Mouse (Mus musculus): ENCODE data around the gene Prf1.

The Prf1 gene

DNA sequence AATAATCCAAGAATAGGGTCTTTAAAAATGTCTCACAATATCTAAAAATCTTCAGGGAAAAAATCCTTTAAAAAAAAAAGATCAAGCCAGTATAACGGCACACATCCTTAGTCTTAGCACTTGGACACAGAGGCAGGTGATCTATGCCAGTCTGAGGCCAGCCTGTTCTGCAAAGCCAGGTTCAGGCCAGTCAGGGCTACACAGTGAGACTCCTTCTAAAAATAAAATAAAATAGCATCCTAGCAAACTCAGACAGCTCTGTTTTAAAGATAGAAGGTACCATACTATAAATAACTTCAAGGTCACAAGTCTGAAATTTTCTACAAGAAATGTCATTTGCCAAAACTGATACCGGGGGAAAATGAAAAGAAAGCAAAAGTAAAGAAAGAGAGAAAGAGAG is 7.6 kb upstream of the Prf1 start:
- DNase-seq (ENCODE audit: low read depth), result no peak

DNA sequence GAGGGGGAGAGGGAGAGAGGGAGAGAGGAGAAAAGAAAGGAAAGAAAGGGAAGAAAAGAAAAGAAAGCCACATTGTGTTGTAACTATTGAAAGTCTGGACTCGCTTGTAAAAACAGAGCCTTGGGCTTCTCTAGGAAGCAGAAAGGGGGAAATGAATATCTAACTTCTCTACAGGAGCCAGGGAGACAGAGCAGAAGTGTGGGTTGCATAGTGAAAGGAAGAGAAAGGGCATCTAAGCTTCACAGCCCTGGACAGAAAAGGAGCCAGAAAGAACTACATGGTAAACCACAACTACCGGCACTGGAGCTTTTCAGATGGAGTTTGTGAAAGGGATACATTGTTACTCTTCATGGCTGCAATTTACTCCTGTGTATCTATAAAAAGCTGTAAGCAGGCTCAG is 7.2 kb upstream of the Prf1 start:
- DNase-seq (ENCODE audit: low read depth), result peak; percentile 16

DNA sequence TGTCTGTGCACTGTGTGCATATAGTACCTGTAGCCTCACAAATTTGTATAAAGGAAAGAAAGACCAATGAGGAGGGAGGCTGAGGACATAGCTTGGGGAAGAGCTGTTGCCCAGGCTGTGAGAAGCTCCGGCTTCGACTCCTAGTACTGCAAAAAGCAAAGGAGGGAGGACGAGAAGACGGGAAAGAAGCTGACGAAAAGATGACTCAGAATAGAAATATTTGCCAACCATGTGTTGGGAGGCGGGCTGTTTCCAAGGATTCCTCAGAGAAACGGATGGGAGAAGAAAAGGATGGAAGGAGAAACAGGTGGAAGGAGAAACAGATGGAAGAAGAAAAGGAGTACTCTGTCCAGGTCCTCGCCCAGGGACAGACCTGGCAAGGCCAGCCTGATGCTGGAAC is 3.4 kb upstream of the Prf1 start:
- no peak for DNase-seq (ENCODE audit: low read depth)

DNA sequence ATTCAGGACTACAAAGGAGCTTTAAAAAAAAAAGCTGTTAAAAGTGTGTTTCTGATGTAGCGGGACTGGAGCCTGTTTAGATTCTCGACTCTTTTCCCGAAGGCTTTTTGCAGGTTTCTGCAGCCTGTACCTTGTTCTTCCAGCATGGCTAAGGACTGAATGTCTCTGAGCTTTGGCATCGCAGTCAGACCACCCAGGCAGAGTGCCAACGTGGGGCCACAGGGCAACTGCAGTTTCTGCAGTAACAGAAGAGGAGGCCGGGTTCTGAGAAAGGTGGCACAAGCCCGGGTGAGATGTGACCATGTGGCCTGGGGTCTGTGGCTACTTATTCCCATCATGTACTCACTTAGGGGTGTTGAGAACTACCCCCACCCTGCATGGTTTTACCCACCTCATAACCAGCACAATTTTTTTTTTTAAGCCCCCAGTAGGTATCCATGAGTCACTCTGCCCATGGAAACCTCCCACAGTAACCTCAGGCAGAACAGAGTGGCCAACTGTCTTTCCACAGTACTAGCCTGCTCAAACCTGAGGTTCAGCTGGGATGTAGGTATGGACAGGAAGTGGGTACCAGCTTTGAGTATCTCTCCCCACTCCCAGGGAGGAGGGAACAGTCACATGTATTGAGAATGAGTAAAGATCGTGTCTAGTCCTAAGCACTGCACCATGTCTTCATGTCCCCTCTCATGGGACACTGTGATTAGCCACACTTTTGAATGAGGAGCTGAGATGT is 754 bp upstream of the Prf1 start:
- DNase-seq (ENCODE audit: low read depth), result no peak

DNA sequence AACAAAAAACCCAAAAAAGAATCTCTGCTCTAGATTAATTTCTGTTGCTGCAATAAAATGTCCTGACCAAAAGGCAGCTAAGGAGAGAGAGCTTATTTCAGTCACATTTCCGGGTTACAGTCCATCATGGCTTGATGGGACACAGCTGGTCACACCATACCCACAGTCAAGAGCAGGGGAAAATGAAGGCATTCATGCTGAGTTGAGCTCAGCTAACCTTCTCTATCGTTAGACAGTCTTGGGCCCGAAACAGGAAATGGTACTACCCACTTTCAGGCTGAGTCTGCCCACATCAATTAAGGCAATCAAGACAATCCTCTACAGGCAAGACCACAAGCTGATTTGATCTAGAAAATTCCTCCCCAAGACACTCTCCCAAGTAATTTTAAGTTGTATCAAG is 3.4 kb downstream of the Prf1 start:
- DNase-seq (ENCODE audit: low read depth), result peak; percentile 21

DNA sequence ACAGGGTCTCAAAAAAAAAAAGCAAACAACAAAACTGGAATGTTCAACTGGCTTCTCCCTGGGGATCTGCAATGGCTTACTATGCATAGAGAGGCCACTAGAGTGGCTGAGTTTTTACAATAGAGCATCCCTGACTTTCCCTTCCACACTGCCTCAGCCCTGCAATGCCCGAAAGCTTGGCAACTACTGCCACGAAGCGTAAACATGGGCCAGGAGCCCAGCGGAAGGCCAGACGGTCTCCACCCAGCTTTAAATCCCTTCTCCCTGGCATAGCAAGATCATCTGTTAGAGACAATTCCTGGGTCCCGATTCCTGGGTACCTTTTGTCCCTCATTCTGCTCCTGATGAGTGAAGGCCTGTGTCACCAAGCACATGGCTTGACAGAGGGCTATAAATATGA is 6.4 kb downstream of the Prf1 start:
- no peak for DNase-seq (ENCODE audit: low read depth)

DNA sequence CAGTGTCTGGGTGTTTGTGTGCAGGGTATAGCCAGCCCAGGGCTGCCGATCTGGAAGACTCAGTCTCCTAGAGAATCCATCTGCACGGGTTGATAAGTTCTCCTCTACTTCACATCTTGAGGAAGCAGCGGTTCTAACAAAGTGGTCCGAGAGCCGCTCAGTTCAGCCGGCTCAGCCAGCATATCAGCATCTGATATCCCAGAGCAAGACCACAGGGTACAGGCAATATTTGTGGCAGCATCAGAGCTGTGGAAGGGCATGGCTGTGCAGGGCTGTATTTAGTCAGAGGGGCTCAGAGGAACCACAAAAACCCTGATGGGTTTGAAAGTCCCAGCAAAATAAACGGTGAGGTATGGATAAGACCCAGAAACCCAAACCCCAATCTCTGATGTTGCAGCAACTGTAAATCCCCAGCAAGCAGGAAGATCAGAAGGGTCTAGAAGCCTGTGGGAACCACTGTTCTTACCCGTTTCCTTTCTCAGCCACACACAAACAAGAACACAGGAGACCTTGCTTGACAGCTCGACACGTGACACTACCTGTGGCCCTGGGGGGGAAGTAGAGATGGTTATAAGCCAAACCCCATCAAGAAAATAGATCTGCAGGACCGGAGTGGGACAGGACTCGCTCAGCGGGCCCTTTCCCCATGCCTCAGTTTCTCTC is 8.4 kb downstream of the Prf1 start:
- DNase-seq (ENCODE audit: low read depth), result no peak

DNA sequence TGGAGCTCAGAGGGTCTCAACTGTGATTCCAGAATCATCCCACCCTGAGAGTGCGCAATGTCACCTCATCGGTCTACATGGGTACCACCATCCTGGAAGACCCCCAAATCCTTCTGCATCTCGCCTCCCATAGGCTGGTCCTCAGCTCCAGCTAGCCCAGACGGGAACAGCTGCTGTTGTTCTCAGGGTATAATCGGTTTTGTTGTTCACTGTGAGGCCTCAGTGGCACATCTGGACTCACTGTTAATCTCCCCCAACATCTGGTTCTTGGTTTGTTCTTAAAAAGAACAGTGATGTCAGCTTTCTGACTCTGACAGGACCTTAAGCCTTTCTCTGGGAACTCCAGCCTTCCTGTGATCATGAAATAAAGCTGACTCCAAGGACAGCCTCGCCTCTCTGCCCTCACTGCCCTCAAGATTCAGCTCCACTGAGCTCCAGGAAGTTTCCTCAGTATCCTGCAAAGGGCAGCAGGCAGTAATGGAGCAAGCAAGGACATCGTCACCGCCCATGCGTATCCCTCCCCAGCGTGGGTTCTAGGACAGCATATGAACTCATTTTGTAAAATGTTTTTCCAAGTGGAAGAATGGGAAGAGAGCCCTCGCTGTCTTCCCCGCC is 11.2 kb downstream of the Prf1 start:
- DNase-seq (ENCODE audit: low read depth), result no peak

DNA sequence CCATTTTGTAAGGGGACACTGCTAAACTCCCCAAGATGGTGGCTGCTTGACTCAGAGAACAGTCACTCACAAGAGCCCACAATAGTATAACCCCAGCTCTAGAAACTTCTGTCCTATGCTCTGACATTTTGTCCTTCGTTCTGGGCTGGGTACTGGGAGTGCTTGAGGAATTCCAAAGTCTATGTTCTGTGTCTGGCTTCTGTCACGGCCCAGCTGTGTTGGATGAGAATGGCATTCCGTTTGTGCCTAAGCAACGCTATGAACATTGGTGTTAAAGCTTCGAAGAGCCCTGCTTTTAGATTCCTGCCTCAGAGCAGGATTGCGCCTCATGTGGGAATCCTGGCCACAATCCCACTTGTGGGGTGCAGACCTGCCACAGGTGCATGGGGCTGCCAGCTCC is 14.5 kb downstream of the Prf1 start:
- DNase-seq (ENCODE audit: low read depth), result no peak

DNA sequence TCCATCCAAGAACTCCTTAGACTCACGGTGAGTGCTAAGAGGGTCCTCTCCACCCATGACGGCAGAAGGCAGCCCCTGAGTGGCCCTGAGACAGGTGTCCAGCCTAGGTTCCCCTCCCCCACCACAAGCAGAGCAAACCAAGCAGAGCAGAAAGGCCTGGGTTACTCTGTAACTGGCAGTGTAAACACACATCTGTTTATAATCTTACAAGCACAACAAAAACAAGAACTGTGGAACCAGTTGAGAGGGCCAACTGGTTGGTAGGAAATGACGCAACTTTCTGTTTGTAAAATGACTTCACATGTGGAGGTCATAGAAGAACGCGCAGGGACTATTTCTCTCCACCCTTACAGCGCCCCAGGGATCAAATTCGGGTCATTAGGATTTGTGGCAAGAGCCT is 15.1 kb downstream of the Prf1 start:
- peak; percentile 55 for DNase-seq (ENCODE audit: low read depth)

DNA sequence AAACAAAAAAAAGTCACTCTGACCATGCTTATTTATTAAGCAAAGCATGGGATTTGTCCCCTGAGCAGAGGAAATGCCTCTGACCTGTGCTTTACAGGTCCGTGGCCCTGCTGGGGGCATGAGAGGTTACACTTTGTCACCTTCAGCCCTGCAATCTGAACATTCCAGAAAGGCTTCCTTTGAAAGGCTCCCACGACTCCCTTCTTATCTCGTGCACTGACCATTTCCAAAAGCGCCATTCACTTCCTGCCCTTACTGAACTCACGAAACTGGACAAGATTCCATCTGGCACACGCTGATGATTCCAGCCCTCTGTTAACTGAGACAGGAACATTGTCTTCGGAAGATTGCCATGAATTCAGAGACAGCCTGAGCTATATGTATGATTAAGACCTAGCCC is 16.1 kb downstream of the Prf1 start:
- no peak for DNase-seq (ENCODE audit: low read depth)

DNA sequence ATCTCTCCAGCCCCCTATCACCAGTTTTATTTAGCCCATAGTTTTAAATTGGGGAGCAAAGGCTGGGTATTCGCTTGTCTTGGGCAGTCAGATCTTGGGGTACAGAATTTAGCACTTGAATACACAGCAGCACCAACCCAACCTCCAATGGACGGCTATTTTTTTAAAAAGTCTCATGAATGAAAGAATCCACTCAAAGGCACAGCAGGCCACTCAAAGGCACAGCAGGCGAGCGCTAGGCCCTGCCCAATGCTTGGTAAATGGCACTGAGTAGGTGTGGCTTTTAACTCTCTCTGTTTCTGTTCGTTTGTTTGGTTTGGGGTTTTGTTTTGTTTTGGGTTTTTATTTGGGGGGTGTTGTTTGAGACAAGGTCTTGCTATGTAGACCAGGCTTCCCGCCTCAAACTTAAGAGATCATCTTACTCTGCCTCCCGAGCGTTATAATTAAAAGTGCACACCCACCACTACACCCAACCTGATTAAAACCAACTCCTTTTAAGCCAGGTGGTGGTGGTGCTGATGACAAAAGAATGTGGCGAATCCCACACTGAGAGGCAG is 17.8 kb downstream of the Prf1 start:
- DNase-seq (ENCODE audit: low read depth), result no peak

DNA sequence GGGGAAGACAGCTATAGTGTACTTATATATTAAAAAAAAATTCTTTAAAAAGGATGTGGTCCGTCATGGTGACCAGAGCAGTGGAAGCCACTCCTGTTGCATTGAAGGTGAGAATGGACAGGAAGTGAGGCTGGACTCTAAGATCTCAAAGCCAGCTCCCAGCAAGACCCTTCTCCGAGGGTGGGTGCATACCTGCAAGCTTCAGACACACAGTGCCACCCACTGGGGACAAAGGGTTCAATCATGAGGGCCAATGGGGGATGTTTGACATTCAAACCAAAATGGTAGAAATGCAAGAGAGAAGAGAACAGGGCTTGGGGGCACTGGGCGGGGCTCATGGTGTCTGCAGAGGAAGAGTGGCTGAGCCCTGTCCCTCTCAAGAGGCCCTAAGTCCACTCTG is 20.9 kb downstream of the Prf1 start:
- DNase-seq (ENCODE audit: low read depth), result no peak

DNA sequence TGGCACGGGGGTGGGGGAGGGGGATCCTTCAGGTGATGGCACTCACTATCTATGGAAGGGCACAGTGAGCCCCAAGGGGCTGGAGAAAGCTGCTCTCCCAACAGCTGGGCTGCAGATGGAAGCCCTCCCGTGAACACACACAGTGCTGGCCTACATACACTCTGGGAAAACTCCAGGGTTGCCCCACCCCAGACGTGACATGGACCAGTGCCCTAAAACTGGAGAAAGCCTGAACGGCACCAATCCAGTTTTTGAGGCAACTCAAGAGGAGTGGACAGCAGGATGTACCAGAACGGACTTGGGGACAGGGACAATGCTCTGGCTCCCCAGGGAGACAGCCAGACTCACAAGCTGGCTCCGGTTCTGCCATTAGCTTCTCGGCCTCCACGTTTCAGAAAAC is 27.1 kb downstream of the Prf1 start:
- no peak for DNase-seq (ENCODE audit: low read depth)

DNA sequence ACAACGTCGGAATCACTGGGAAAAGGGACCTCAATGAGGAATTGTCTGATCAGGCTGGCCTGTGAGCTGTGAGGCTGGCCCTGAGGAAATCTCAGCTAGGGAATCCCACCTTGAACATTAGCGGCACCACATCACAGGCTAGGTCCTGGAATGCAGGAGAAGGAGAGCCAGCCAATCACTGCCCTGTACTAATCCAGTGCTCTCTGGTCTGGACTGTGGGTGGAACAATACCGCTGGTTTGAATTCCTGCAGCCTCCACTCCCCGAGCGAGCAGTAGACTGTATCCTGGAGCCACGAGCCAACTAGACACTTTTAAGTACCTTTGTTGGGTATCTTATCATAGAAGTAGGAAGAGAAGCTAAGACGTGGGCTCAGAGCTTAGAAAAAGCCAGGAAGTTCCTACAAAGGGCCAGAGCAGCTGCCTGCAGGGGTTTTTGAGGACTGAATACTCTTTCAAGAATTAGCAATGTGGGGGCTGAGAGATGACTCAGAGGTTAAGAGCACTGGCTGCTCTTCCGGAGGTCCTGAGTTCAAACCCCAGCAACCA is 28.2 kb downstream of the Prf1 start:
- DNase-seq (ENCODE audit: low read depth), result no peak

DNA sequence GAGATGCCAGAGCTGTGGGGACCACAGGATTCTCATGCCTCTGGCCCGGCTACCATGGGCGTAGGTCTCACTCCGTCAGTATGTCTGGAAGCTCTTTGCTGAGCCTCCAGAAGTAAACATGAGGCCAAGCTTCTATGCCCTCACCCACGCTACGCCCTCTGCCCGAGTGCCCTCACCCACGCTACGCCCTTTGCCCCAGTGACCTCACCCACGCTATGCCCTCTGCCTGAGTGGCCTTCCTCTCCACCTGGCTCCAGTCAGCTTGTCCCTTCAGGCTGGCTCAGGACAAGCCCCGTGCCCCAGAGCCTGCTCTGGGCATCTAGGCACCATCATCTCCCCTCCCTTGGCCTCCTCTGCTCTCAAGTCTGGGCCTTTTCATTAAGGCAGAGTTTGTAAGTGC is 29.9 kb downstream of the Prf1 start:
- DNase-seq (ENCODE audit: low read depth), result no peak

DNA sequence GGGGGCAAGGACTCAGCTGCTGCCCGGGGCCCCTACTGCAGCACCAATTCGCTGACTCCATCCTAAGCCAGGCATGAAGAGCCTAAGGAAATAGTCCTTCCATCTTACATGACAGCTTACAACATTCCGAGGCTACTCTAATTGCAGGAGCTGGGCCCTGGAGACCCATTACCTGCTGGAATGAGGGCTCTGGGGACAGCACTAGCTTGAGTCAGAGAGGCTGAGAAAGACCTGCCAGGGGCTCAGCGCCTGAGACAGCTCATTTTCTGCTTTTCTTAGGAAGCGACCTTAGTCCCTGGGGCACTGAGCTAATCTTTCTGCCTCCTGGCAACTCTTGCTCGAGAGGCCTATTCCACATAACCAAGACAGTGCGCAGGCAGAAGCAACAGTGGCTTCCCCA is 31.3 kb downstream of the Prf1 start:
- DNase-seq (ENCODE audit: low read depth), result no peak

DNA sequence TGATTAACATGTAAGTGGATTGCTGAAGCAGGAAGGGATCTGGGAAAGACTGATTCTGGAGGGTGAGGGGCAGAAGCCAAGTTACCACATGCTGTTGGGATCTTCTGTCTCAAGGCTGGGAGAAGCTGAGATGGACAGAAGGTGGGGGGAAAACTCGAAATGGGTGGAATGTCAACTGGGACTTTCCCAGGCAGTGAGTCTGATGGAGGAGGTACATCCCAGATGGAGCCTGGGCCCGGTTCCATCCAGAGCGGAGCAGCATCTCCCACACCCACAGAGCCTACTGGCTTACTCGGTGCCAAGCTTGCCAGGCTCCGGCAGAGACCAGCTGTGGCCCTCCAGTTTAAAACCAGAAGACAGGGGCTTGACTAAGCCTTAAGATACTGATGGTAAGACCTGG is 33.4 kb downstream of the Prf1 start:
- DNase-seq (ENCODE audit: low read depth), result no peak

DNA sequence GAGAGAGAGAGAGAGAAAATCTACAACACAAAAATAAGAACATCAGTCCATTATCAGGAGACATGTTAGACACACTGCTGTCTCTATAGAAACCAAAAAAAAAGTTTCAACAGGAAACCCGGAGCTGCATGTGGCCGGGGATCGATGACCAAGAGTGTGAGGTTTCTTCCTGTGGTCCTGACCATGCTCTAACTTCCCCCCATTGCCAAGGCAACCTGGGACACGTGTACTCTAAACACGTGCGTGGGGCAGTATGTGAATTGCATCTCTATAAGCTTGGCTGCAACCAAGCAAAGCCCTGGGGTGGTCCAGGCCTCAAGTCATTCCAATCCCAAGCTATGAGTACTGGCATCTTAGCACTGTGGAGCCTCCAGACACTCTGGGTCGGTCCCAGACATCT is 36.9 kb downstream of the Prf1 start:
- DNase-seq (ENCODE audit: low read depth), result peak; percentile 93

DNA sequence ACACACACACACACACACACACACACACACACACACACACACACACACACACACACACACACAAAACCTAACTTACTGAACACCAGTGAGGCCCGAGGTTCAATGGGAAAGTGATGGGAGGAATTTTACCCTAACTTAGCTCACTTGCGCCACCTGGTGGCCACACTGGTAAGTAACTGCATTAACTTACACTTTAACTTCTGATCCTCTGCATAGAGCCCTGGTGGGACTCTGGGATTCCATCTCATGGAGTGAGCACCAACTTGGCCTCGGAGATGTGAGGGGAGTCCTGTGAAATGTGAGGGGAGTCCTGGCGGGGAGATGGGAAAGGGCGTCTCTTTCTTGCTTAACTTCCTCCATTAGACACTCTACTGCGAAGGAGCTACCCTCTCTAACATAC is 38.5 kb downstream of the Prf1 start:
- peak; percentile 89 for DNase-seq (ENCODE audit: low read depth)

DNA sequence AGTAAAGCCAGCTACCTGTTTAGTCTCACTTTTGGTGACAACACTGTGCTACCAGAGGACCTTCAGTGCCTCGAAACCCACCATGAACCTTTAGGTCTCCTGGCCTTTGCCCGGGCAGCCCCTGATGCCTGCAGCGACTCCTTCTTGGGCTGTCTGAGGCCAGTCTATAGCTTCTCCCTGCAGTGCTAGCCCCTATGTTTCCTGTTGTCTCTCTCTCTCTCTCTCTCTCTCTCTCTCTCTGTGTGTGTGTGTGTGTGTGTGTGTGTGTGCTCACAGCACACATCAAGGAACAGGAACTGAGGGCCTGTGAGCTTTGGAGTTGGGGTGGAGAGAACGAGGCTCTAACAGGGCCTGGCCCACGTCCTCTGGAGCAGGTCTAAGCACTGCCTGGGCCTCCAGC is 39.0 kb downstream of the Prf1 start:
- no peak for DNase-seq (ENCODE audit: low read depth)

DNA sequence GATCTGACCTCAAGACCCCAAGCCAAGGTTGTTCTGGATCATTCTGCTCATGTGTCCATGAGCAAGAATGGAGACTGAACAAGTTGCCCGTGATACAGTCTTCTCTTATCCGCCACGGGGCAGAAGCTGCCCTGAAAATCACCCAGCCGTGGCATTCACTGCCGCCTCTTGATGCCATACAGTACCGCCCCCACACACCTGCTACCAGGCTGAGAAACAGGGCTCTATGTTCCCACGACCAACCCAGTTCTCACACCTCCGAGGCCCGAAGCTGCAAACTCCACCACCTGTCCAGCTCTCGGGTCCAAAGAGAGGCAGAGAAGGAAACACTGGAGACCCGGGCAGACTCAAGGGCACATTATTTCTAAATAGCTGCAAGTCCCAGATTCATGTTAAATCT is 40.0 kb downstream of the Prf1 start:
- DNase-seq (ENCODE audit: low read depth), result no peak

DNA sequence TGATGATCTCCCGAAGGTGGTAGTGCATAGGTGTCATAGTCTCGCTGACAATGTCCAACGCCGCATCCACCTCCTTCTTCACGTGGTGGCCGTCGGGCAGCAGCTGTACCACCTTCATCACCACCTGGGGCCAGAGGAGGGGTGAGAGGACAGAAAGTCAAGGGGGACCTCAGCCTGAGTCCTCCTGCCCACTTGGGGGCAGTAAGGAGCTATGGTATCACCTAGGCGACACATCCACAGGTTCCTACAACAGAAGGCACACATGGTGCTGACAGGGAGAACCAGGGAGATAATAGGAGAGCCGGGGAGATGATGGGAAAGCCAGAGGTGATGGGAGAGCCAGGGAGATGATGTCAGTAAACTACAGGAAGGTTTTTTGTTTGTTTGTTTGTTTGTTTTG is 41.6 kb downstream of the Prf1 start:
- DNase-seq (ENCODE audit: low read depth), result no peak

Data from 416B (cell line).